Comparison of ENCODE assay signal across 9 mouse cellular contexts in the genomic region with DNA sequence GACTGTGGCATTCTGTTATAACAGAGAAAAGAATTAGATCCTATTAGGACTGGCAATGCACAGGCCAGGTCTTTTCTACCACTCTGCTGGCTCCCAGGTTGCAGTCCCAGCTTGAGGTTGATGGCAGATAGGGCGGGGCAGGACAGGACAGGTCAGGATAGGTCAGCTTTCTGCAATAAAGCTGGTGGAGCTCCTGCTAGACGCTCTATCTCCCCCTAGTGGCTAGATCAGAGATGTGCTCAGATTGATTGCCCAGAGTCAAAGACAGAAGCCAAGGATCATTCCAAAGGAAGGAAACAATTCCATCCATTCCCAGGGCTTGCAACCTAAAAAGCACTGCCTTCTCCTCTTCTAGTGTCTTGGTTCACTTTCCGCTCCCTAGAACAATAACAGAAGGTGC. TPM values are rescaled to one million over a fixed set of nuclear protein-coding genes. Genes with fewer than 3 reads are reported as not detected.
DNase-seq lines count a peak whose midpoint lies in the region; ATAC-seq and TF ChIP-seq lines count a peak whose summit lies in the region.
"Had no signal": no experiment of that assay in that cellular context is flagged by ENCODE, and none has a peak within 500 bp of the region (broad histone marks: within the 10 kb centered on the region; RNA-seq: fewer than 3 reads in every experiment).

No protein-coding gene starts in this region.

- no peak overlapping the region for H3K27ac ChIP-seq in heart, postnatal 0 days (ENCODE audit: low read depth)
- no peak overlapping the region for H3K27ac ChIP-seq in heart, embryonic 12.5 days (ENCODE audit: poor library complexity, severe bottlenecking)
- H3K27ac ChIP-seq in kidney, embryonic 16.5 days (ENCODE audit: low read length): no peak overlapping the region
- H3K27ac ChIP-seq in midbrain, embryonic 14.5 days (replicated peaks; ENCODE audit: low read depth, low read length): no peak overlapping the region

- H3K4me2 ChIP-seq in heart, postnatal 0 days (ENCODE audit: low read depth, low read length): no peak overlapping the region
- H3K4me2 ChIP-seq in heart, embryonic 12.5 days: no peak overlapping the region
- no peak overlapping the region for H3K4me2 ChIP-seq in kidney, embryonic 16.5 days (replicated peaks; ENCODE audit: low read depth, low read length)
- H3K4me2 ChIP-seq in midbrain, embryonic 14.5 days (ENCODE audit: low read length): no peak overlapping the region

- H3K9me3 ChIP-seq in heart, postnatal 0 days (replicated peaks; ENCODE audit: control insufficient read depth, low read length): no peaks in the 10 kb centered on the region
- H3K9me3 ChIP-seq in heart, embryonic 12.5 days (replicated peaks): no peaks in the 10 kb centered on the region
- no peaks in the 10 kb centered on the region for H3K9me3 ChIP-seq in kidney, embryonic 16.5 days (ENCODE audit: low read length)
- no peaks in the 10 kb centered on the region for H3K9me3 ChIP-seq in midbrain, embryonic 14.5 days (ENCODE audit: control insufficient read depth, low read length)

- no peak for TF ChIP-seq EP300 in heart, postnatal 0 days (IDR thresholded peaks at IDR 0.05; ENCODE audit: low read depth)

- H3ac ChIP-seq in C2C12 (ENCODE audit: control insufficient read depth, insufficient read length, low read depth): no peak overlapping the region

- no peaks in the 10 kb centered on the region for H3K27me3 ChIP-seq in heart, postnatal 0 days (ENCODE audit: control insufficient read depth, insufficient read depth, low read length)
- H3K27me3 ChIP-seq in heart, embryonic 12.5 days (replicated peaks): no peaks in the 10 kb centered on the region
- H3K27me3 ChIP-seq in C2C12 (ENCODE audit: control insufficient read depth, insufficient read depth, insufficient read length): peaks cover 3% of the 10 kb centered on the region
- no peaks in the 10 kb centered on the region for H3K27me3 ChIP-seq in kidney, embryonic 16.5 days (ENCODE audit: insufficient read depth, low read length)
- H3K27me3 ChIP-seq in midbrain, embryonic 14.5 days (ENCODE audit: control insufficient read depth, insufficient read depth, low read length): no peaks in the 10 kb centered on the region

- ATAC-seq in heart, postnatal 0 days (ENCODE audit: insufficient read depth, low read depth): 0 out of 2 replicates have a peak, but pooled peaks have one; percentile 41
- ATAC-seq in heart, embryonic 12.5 days (ENCODE audit: insufficient number of reproducible peaks, low FRiP score): no peak
- ATAC-seq in kidney, embryonic 16.5 days (ENCODE audit: low FRiP score, low TSS enrichment): 0 out of 2 replicates have a peak, but pooled peaks have one; percentile 40
- ATAC-seq in midbrain, embryonic 14.5 days (ENCODE audit: low FRiP score, low TSS enrichment): no peak

- WGBS in heart, postnatal 0 days: 19% methylated on average over 3 of the region's 3 CpGs
- WGBS in heart, embryonic 12.5 days: 23% methylated on average over 3 of the region's 3 CpGs
- WGBS in kidney, embryonic 16.5 days: 32% methylated on average over 3 of the region's 3 CpGs
- 21% methylated on average over 3 of the region's 3 CpGs for WGBS in midbrain, embryonic 14.5 days

- peak; percentile 72 for TF ChIP-seq CTCF in heart, postnatal 0 days (IDR thresholded peaks at IDR 0.05; ENCODE audit: low read depth)
- peak; percentile 24 for TF ChIP-seq CTCF in C2C12 (IDR thresholded peaks at IDR 0.05; ENCODE audit: control insufficient read depth, insufficient read depth, insufficient read length)

- H3K79me3 ChIP-seq in C2C12 (ENCODE audit: low read depth): no peaks in the 10 kb centered on the region

- no peaks in the 10 kb centered on the region for H3K4me1 ChIP-seq in heart, postnatal 0 days (ENCODE audit: control insufficient read depth, insufficient read depth)
- H3K4me1 ChIP-seq in heart, embryonic 12.5 days (replicated peaks): peaks cover 7% of the 10 kb centered on the region; the same call in 1 of the 2 replicates
- H3K4me1 ChIP-seq in kidney, embryonic 16.5 days (ENCODE audit: insufficient read depth, low read length): no peaks in the 10 kb centered on the region
- no peaks in the 10 kb centered on the region for H3K4me1 ChIP-seq in midbrain, embryonic 14.5 days (ENCODE audit: control insufficient read depth, insufficient read depth, low read length)

- no peaks in the 10 kb centered on the region for H3K79me2 ChIP-seq in C2C12 (ENCODE audit: control insufficient read depth, insufficient read depth)

- H3K4me3 ChIP-seq in heart, postnatal 0 days (ENCODE audit: low read depth, low read length): no peak overlapping the region
- H3K4me3 ChIP-seq in heart, embryonic 12.5 days: no peak overlapping the region
- H3K4me3 ChIP-seq in C2C12 (ENCODE audit: insufficient read depth, poor library complexity, severe bottlenecking): no peak overlapping the region
- no peak overlapping the region for H3K4me3 ChIP-seq in kidney, embryonic 16.5 days (ENCODE audit: low read length)
- no peak overlapping the region for H3K4me3 ChIP-seq in midbrain, embryonic 14.5 days (replicated peaks; ENCODE audit: low read depth, low read length)
- H3K4me3 ChIP-seq: erythroblast, embryonic 14.5 days had no signal

- no peaks in the 10 kb centered on the region for H3K36me3 ChIP-seq in heart, postnatal 0 days (replicated peaks; ENCODE audit: control insufficient read depth, insufficient read depth, low read length)
- no peaks in the 10 kb centered on the region for H3K36me3 ChIP-seq in heart, embryonic 12.5 days
- H3K36me3 ChIP-seq in C2C12 (ENCODE audit: control insufficient read depth, insufficient read depth): no peaks in the 10 kb centered on the region
- H3K36me3 ChIP-seq in kidney, embryonic 16.5 days (ENCODE audit: insufficient read depth, low read length): no peaks in the 10 kb centered on the region
- no peaks in the 10 kb centered on the region for H3K36me3 ChIP-seq in midbrain, embryonic 14.5 days (ENCODE audit: control insufficient read depth, insufficient read depth, low read length)

- no peak overlapping the region for H3K9ac ChIP-seq in heart, postnatal 0 days (replicated peaks; ENCODE audit: low read depth, low read length)
- H3K9ac ChIP-seq in heart, embryonic 12.5 days: no peak overlapping the region
- no peak overlapping the region for H3K9ac ChIP-seq in kidney, embryonic 16.5 days (replicated peaks; ENCODE audit: low read length)
- no peak overlapping the region for H3K9ac ChIP-seq in midbrain, embryonic 14.5 days (replicated peaks; ENCODE audit: low read length)

- DNase-seq in heart, postnatal 0 days (ENCODE audit: low spot score): peak; percentile 49
- DNase-seq in ZHBTc4 (ENCODE audit: low read depth, low spot score): peak; percentile 91
- peak; percentile 51 for DNase-seq in embryo, embryonic 11.5 days (ENCODE audit: low read depth, low spot score)
- DNase-seq in midbrain, embryonic 14.5 days: peak; percentile 79
- DNase-seq in spleen, postnatal 4 days (ENCODE audit: low spot score in 2 of 2): no peak

TF ChIP-seq in C2C12, 6 proteins besides CTCF, POLR2A, EP300 and RAD21:
- TF ChIP-seq USF1 (IDR thresholded peaks at IDR 0.05; ENCODE audit: low read depth): no peak
- TF ChIP-seq MAX (IDR thresholded peaks at IDR 0.05): no peak
- no peak for TF ChIP-seq MYOG (IDR thresholded peaks at IDR 0.05; ENCODE audit: control insufficient read depth, extremely low read depth, insufficient read length)
- no peak for TF ChIP-seq MYOD1 (IDR thresholded peaks at IDR 0.05; ENCODE audit: control insufficient read depth, insufficient read length, low read depth)

RNA-seq across cellular contexts. Expression of gene Isx, which starts 57.8 kb away (rescaled TPM):
- not detected in 2 replicates for total RNA-seq in heart, postnatal 0 days (2014; rRNA removed; ENCODE audit: low replicate concordance)
- 0.11 TPM in 2 replicates for polyA plus RNA-seq in heart, postnatal 0 days (2015; fragmentation: Nextera tagmentation; extraction: Ambion mirVana)
- not detected in 2 replicates for polyA plus RNA-seq in heart, embryonic 12.5 days (2016; fragmentation: Nextera tagmentation; extraction: Ambion mirVana)
- polyA plus RNA-seq in C2C12 (2012; fragmentation: generic; extraction: Trizol): not detected
- not detected in 2 replicates for polyA plus RNA-seq in kidney, embryonic 16.5 days (2015; fragmentation: Nextera tagmentation; extraction: Ambion mirVana)
- not detected in 2 replicates for polyA plus RNA-seq in midbrain, embryonic 14.5 days (2014; fragmentation: Nextera tagmentation; extraction: Ambion mirVana)
- polyA plus RNA-seq: erythroblast, embryonic 14.5 days had no signal

Comparison
In these comparisons a context has a peak if more than half of its experiments do, and no peak if none do; other contexts are left out.
1. ATAC-seq: peak in heart, postnatal 0 days (single experiment) and kidney, embryonic 16.5 days (single experiment); none in heart, embryonic 12.5 days (single experiment) and midbrain, embryonic 14.5 days (single experiment).
2. DNase-seq: peak in heart, postnatal 0 days (single experiment), ZHBTc4 (single experiment), embryo, embryonic 11.5 days (single experiment) and midbrain, embryonic 14.5 days (single experiment); none in spleen, postnatal 4 days (0 of 2).